Mouse (Mus musculus) midbrain, embryonic 13.5 days (tissue): Measurements from ENCODE around the gene Gipc3. TPM values are rescaled to one million over a fixed set of nuclear protein-coding genes. Genes with fewer than 3 reads are reported as not detected.
A peak's percentile ranks its signal among the peaks of the same experiment; 100 is the strongest.

ENCODE experiments used
- ATAC-seq: fragments of 200-750 bp; cut with Nextera tagmentation; 2 replicates; pipeline ENCODE4 v1.8.0; 2017; ENCODE audit warnings: mild to moderate bottlenecking, moderate TSS enrichment, moderate library complexity
- H3K27ac ChIP-seq: fragments of 300-500 bp; sonication (generic); 2 replicates; pipeline ENCODE4 v1.5.1; 2015; ENCODE audit warnings: inconsistent platforms, mild to moderate bottlenecking, moderate library complexity
- H3K27me3 ChIP-seq: fragments of 300-500 bp; sonication (generic); 2 replicates; pipeline ENCODE4 v1.6.1; 2015; ENCODE audit warnings: mild to moderate bottlenecking, inconsistent platforms
- H3K36me3 ChIP-seq: fragments of 300-500 bp; sonication (generic); 2 replicates; pipeline ENCODE4 v1.6.1; 2015; ENCODE audit warnings: mild to moderate bottlenecking, inconsistent platforms
- H3K4me1 ChIP-seq: fragments of 300-500 bp; sonication (generic); replicated peaks from 2 replicates; pipeline ENCODE4 v1.6.1; 2015; ENCODE audit warnings: inconsistent platforms
- H3K4me2 ChIP-seq: fragments of 300-500 bp; sonication (generic); replicated peaks from 2 replicates; pipeline ENCODE4 v1.6.1; 2015; ENCODE audit warnings: moderate library complexity, mild to moderate bottlenecking, inconsistent platforms
- H3K4me3 ChIP-seq: fragments of 300-500 bp; sonication (generic); replicated peaks from 2 replicates; pipeline ENCODE4 v1.5.1; 2015; ENCODE audit warnings: mild to moderate bottlenecking, inconsistent platforms
- H3K9ac ChIP-seq: fragments of 300-500 bp; sonication (generic); replicated peaks from 2 replicates; pipeline ENCODE4 v1.6.1; 2015; ENCODE audit warnings: mild to moderate bottlenecking, inconsistent platforms
- H3K9me3 ChIP-seq: fragments of 300-500 bp; sonication (generic); 2 replicates; pipeline ENCODE4 v1.6.1; 2016; ENCODE audit warnings: mild to moderate bottlenecking, inconsistent platforms
- WGBS: fragments of 180-500 bp; shearing (Covaris S2); methylation state at CpG from one replicate; pipeline ENCODE4 v1.1.7; 2015; 5-methylcytosine and 5-hydroxymethylcytosine counted together
- polyA plus RNA-seq: library from polyadenylated mRNA; unstranded; fragments of >200 nt; fragmentation: Nextera tagmentation; extraction: Ambion mirVana; gene quantifications from 2 replicates; pipeline ENCODE4 v1.2.1, GENCODE M21; 2015

Gipc3 gene
- polyA plus RNA-seq, 1 experiment from 2014 or later, result not detected

DNA sequence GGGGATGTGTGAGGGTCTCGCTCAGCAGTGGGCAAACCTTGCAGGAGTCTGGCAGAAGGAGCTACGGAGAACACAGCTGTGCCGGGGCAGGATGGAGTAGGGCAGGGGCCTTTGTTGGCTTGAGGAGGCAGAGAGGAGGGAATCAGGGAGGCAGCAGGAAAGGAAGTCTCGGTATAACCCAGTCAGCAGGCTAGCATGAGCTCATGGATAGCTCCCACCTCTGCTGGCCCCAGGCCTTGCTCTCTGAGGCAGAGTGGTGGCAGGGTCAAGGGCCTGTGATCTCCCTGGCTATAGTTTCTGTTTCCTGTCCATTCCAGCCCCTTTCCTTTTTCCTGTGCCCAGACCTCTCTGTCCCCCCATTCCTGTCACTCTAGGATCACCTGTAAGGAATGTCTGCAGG is 40.8 kb downstream of the Gipc3 start:
- no peak for ATAC-seq
- WGBS, result 66% methylated on average over 4 of the region's 4 CpGs
- peaks cover 18% of the 10 kb centered on the region for H3K36me3 ChIP-seq
- H3K4me1 ChIP-seq, result peaks cover 39% of the 10 kb centered on the region
- H3K9ac ChIP-seq, result no peak overlapping the region
- H3K27me3 ChIP-seq, result no peaks in the 10 kb centered on the region
- H3K4me2 ChIP-seq, result no peak overlapping the region
- H3K9me3 ChIP-seq, result no peaks in the 10 kb centered on the region
- H3K27ac ChIP-seq, result 0 out of 2 replicates have a peak overlapping the region, but pooled peaks have one; percentile 19
- no peak overlapping the region for H3K4me3 ChIP-seq

DNA sequence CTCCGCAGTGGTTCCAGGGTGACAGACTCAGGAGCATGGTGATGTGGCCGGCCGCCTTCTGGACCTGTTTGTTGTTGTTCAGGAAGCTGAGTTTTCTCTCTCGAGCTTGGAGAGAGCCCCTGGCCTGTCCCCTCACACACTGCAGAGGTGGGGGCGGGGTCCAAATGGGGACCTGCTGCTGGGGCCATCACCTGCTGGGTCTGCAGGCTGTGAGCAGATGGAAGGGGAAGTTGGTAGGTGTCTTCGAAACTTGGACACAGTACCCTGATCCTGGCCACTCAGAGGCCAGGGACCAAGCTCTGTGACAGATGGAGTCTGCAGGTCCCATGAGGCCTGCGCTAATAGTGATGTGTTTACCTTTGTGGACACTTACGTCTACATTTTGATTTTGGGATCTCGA is 41.7 kb downstream of the Gipc3 start:
- 87% methylated on average over 9 of the region's 9 CpGs for WGBS
- H3K36me3 ChIP-seq, result peaks cover 12% of the 10 kb centered on the region
- no peak for ATAC-seq

DNA sequence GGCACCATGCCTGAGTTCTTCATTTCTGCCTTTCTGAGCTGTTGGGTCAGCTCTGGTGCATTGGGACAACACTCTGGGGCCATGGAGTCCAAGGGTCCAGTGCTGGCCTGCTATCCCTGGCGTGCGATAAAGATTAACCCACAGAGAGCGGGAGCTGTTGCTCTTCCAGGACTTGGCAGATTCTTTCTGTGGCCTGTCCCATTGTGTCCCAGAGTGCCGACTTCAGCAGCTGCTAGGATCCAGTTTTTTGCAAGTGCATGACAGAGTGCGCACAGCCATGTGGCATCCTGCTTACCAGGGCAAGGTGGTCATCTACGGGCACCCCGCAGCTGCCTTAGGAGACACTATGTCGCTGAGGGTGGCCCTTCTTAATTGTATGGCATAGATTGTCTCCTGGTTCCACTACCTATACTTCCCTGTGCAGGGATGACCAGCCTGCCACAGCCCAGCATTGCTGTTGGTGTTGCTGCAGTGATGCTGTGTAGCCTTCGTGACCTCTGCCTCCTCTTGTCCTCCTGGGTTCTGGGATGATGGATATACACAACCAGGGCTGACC is 42.6 kb downstream of the Gipc3 start:
- no peaks in the 10 kb centered on the region for H3K9me3 ChIP-seq
- no peak overlapping the region for H3K4me3 ChIP-seq
- 0 out of 2 replicates have a peak overlapping the region, but pooled peaks have one; percentile 19 for H3K9ac ChIP-seq
- peaks cover 51% of the 10 kb centered on the region for H3K4me1 ChIP-seq
- no peak overlapping the region for H3K4me2 ChIP-seq
- 87% methylated on average over 9 of the region's 9 CpGs for WGBS
- peaks cover 5% of the 10 kb centered on the region for H3K36me3 ChIP-seq
- ATAC-seq, result no peak
- no peak overlapping the region for H3K27ac ChIP-seq
- H3K27me3 ChIP-seq, result no peaks in the 10 kb centered on the region

More for the DNA sequence above, 41.7 kb downstream of the Gipc3 start:
- Histone ChIP-seq H3K4me2 (no peak overlapping the region), H3K9ac (no peak overlapping the region), H3K4me1 (peaks cover 42% of the 10 kb centered on the region), H3K27me3 (no peaks in the 10 kb centered on the region), H3K9me3 (no peaks in the 10 kb centered on the region), H3K4me3 (no peak overlapping the region), H3K27ac (no peak overlapping the region)

DNA sequence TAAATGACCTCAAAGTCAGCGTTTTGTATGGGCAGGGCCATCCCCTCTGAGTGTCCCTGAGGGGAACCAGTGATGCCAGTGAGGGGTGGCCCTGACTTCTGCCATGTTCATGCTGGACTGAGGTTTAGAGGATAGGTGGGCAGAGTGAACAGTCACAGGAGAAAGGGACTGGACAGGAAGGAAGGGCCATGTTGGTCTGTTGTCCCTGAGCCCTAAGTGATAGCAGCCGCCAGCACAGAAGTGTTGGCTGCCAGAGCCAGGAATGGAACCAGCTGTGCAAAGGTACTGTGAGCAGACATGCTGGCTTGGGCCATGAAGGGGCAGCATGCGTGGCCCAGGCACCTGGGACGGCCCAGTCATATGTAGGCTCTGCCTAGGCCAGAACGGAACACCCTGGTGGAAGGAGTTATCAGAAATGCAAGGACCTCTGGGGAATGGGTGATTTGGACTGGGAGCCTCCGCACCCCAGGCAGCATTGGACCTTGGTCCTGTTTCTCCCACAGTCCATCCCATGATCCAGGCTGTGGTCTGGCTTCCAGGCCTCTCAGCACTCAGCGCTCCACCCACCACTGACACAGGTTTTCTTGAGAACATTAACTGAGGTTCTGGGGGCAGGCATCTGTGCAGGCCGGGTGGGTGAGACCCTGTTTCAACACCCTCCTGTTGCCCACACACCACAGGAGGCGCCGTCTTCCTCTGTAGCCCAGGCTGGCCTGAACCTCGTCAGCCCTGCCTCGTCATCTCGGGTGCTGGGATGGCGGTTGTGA is 43.3 kb downstream of the Gipc3 start:
- Histone ChIP-seq H3K36me3 (peaks cover 5% of the 10 kb centered on the region), H3K9ac (0 out of 2 replicates have a peak overlapping the region, but pooled peaks have one; percentile 30), H3K4me1 (peaks cover 58% of the 10 kb centered on the region), H3K4me2 (no peak overlapping the region), H3K27ac (no peak overlapping the region), H3K4me3 (no peak overlapping the region), H3K27me3 (no peaks in the 10 kb centered on the region), H3K9me3 (no peaks in the 10 kb centered on the region)
- ATAC-seq, result no peak
- 94% methylated on average over 14 of the region's 14 CpGs for WGBS

DNA sequence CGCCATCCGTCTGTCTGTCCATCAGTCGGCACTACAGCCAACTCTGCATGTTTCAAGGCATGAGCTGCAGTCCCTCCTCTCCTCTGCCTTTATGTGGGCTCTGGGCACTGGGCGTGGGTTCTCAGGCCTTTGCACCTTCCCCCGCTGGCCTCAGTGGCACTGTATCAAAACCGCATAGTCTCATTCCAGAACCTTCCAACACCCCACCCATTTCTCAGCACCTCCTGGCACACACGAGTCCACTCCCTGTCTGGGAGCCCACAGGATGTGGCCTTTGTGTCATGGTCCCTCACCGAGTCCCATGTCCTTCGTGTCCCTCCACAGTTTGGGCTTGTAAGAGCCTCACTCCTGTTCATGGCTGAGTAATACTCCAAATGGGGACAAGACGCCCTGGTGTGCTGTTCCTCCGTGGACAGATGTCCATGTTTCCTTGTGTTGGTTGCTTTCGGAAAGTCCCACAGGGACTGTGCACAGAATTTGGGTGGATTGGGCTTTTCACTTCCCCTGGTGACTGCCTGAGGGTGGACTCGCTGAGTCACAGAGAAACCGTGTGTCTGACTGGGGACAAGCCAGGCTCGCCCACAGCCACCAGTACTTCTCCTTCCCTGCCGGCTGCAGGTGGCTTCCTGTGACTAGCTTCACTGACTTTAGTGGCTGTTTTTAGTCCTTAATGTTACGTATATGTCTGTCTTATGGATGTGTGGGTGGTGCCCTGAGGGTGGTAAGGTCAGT is 44.5 kb downstream of the Gipc3 start:
- H3K36me3 ChIP-seq, result peaks cover 5% of the 10 kb centered on the region
- H3K4me3 ChIP-seq, result no peak overlapping the region
- 95% methylated on average over 17 of the region's 17 CpGs for WGBS
- H3K27ac ChIP-seq, result no peak overlapping the region
- no peak overlapping the region for H3K4me2 ChIP-seq
- H3K9ac ChIP-seq, result no peak overlapping the region
- ATAC-seq, result no peak
- H3K9me3 ChIP-seq, result no peaks in the 10 kb centered on the region
- peaks cover 61% of the 10 kb centered on the region for H3K4me1 ChIP-seq
- no peaks in the 10 kb centered on the region for H3K27me3 ChIP-seq

DNA sequence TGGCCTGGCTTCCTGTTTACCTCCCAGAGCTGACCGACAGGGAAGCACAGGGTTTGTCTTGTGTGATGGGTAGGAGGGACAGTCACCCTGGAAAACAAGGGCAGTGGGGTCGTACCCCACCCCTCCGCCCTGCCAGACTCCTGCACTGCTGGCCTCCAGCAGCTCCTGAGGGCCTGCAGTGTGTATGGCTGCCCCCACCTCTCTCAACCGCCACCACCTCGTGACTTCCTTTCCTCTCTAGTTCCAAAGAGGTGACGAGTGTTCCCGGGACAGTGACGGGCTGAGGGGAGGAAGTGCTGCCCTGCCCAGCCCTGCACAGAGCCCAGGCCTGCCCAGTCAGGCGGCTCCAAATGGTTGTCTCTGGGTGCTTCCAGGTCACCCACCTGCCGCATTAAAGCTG is 45.2 kb downstream of the Gipc3 start:
- WGBS, result 77% methylated on average over 10 of the region's 10 CpGs
- Histone ChIP-seq H3K27ac (no peak overlapping the region), H3K36me3 (peaks cover 5% of the 10 kb centered on the region), H3K27me3 (no peaks in the 10 kb centered on the region), H3K4me1 (peaks cover 55% of the 10 kb centered on the region), H3K4me2 (no peak overlapping the region), H3K4me3 (no peak overlapping the region), H3K9ac (no peak overlapping the region), H3K9me3 (no peaks in the 10 kb centered on the region)
- ATAC-seq, result no peak

DNA sequence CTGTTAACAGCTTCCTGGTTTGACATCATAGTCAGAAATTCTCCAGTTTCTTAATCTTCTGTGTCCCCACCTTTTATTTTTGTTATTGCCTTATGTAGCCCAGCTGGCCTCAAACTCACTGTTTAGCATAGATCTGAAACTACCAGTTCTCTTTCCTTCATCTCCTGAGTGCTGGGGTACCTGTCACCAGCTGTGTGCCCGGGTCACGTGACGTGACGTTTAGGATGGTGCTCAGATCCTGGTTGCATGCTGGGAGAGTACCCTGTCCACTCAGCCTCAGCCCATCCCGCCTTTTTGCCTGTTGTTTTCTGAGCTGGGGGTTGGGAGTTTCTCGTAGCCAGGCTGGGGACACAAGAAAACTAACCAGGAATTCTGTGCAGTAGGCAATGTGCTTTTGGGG is 45.8 kb downstream of the Gipc3 start:
- no peak overlapping the region for H3K9ac ChIP-seq

DNA sequence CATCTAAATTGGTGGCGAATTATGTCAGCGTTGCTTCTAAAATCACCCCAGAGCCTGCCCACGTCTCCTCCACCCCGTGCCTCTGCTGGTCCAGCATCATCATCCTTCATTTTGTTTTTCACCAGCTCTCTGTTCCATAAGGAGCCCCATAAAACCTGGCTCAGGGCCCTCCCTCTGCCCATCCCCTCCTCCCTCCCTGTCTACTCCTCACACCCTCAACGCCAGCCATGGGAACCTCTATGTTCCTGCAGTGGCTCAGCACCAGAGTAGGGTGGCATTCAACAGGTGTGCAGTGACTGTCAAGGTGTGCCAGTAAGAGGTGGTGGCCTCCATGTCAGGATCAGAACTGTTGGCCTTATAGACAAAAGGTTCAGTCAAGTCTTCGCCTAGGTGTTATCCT is 47.9 kb downstream of the Gipc3 start:
- 0 out of 2 replicates have a peak overlapping the region, but pooled peaks have one; percentile 2 for H3K4me3 ChIP-seq

More for the DNA sequence above, 45.8 kb downstream of the Gipc3 start:
- WGBS, result 87% methylated on average over 6 of the region's 6 CpGs
- H3K9me3 ChIP-seq, result no peaks in the 10 kb centered on the region
- no peaks in the 10 kb centered on the region for H3K27me3 ChIP-seq
- ATAC-seq, result no peak
- H3K4me1 ChIP-seq, result peaks cover 49% of the 10 kb centered on the region
- H3K36me3 ChIP-seq, result peaks cover 5% of the 10 kb centered on the region
- H3K4me3 ChIP-seq, result no peak overlapping the region
- H3K4me2 ChIP-seq, result no peak overlapping the region
- no peak overlapping the region for H3K27ac ChIP-seq

DNA sequence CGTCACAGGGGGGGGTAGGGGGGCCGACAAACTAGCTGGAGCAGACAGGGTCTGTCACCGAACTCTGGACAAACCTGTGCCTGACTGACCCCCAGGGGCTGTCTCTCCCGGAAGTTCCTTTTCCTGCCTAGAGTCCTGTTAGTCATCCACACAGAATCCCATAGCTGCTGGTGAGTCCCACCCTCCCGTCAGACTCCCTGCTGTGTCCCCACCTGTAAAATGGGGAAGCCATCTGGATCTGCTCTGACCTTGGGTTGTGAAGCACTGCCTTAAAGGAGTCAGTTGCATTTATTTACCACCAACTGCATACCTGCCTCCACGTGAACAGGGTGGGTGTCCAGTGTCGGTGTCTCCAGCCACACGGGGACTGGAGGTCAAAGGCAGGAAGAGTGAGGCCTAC is 48.6 kb downstream of the Gipc3 start:
- H3K27ac ChIP-seq, result no peak overlapping the region
- WGBS, result 66% methylated on average over 8 of the region's 8 CpGs
- peak overlapping the region; percentile 93 for H3K9ac ChIP-seq
- no peaks in the 10 kb centered on the region for H3K9me3 ChIP-seq
- no peak for ATAC-seq
- H3K36me3 ChIP-seq, result peaks cover 5% of the 10 kb centered on the region; the same call in 1 of the 2 replicates
- H3K4me2 ChIP-seq, result peak overlapping the region; percentile 93
- H3K4me1 ChIP-seq, result peaks cover 42% of the 10 kb centered on the region
- H3K27me3 ChIP-seq, result peaks cover 22% of the 10 kb centered on the region
- peak overlapping the region; percentile 87 for H3K4me3 ChIP-seq

More for the DNA sequence above, 47.9 kb downstream of the Gipc3 start:
- peaks cover 44% of the 10 kb centered on the region for H3K4me1 ChIP-seq
- 0 out of 2 replicates have a peak overlapping the region, but pooled peaks have one; percentile 93 for H3K4me2 ChIP-seq
- 90% methylated on average over 6 of the region's 6 CpGs for WGBS
- peaks cover 5% of the 10 kb centered on the region; the same call in 1 of the 2 replicates for H3K36me3 ChIP-seq
- no peak for ATAC-seq
- no peak overlapping the region for H3K27ac ChIP-seq
- H3K9ac ChIP-seq, result no peak overlapping the region
- no peaks in the 10 kb centered on the region for H3K9me3 ChIP-seq
- peaks cover 14% of the 10 kb centered on the region for H3K27me3 ChIP-seq

DNA sequence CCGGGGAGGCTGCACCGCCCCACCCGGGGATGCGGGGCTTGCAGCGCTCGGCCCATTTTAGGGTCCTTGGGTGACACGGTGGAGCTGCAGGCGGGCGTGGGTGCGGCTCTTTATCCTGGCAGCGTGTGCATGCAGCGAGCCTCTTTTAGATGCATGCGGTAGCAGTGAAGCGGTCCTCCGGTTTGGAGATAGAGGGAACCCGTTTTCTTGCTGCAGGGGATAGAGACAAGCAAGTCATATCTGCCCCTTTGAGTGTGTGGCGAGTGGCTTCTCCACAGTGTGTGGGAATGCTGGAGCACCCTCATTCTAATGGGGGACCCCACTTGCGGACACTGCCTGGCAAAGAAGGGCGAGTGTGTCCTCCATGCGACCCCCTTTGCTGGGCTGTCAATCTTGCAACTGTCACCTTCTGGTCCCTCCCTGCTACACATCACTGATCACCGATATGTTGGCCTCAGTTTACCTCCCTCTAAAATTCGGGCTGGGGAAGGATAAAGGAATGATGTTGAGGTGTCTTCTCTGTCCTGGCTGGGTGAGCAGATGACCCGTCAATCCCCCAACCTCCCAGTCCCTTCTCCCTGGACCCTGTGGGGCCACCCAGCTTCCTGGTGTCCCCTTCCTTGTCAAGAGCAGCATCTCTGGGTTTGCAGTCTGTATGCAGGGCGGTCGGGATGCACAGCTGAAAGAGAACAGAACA is 49.6 kb downstream of the Gipc3 start:
- no peak; the same call in 1 of the 2 replicates for ATAC-seq
- Histone ChIP-seq H3K9me3 (no peaks in the 10 kb centered on the region), H3K36me3 (peaks cover 5% of the 10 kb centered on the region; the same call in 1 of the 2 replicates), H3K9ac (peak overlapping the region; percentile 93), H3K4me2 (peak overlapping the region; percentile 93), H3K4me1 (peaks cover 42% of the 10 kb centered on the region), H3K4me3 (peak overlapping the region; percentile 87), H3K27me3 (peaks cover 23% of the 10 kb centered on the region), H3K27ac (peak overlapping the region; percentile 91)
- WGBS, result 4% methylated on average over 24 of the region's 25 CpGs

DNA sequence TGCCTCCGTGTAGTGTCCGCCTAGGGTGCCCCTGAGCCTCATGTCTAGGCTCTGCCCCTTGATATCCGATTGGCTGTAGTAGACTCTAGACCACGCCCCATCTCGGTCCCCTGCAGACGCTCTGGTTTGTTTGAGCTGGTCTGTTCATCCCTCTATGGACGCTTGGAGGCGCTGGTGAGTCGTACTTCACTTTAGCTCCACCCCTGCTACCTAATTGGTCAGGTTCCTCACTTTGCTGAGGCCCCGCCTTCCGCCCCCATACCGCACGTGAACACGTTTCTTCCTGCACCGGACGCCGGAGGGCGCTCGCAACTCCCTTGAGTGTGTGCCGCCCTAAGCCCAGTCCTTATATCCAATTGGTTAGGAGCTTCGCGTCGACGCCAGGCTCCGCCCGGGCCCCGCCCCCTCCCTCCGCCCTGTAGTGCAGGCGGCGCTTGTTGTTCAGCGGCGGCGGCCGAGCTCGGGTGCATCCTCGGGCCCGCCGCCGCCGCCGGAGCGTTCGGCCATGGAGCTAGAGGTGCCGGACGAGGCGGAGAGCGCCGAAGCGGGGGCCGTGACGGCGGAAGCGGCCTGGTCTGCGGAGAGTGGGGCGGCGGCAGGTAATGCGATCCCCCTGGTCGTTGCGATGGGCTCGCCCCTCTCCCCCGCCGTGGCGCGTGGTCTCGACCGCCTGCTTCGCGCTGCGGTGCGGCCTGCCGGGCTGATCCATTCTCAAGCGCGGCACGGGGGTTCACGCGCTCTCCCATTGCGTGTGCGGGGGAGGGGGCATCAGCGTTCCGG is 50.3 kb downstream of the Gipc3 start, which contains the start of gene Pip5k1c:
Gene Pip5k1c, plus strand, starts transcription at position 410 of the 780 bp plus-strand sequence.
- peaks cover 26% of the 10 kb centered on the region for H3K27me3 ChIP-seq
- peaks cover 42% of the 10 kb centered on the region for H3K4me1 ChIP-seq
- peak within 1 kb of the TSS; percentile 93 for H3K4me2 ChIP-seq
- H3K9ac ChIP-seq, result peak within 1 kb of the TSS; percentile 93
- peak within 1 kb of the TSS; percentile 91 for H3K27ac ChIP-seq
- H3K9me3 ChIP-seq, result no peaks in the 10 kb centered on the region
- peaks cover 5% of the 10 kb centered on the region; the same call in 1 of the 2 replicates for H3K36me3 ChIP-seq
- peak; percentile 94 for ATAC-seq
- WGBS, result under 1% methylated on average over 63 of the region's 80 CpGs
- peak within 1 kb of the TSS; percentile 87 for H3K4me3 ChIP-seq
